Mouse (Mus musculus): ENCODE results near the gene Hist1h2bg.
"Not testable (repeated sequence)": the region's sequence is repeated elsewhere in the genome, so short reads cannot be mapped to it uniquely, and the experiment has no call there.

Hist1h2bg gene

GRCm38 (mm10) chr13:23538249-23538648 lies 32.9 kb upstream of the Hist1h2bg start:
- no peak for DNase-seq (ENCODE audit: low spot score in 2 of 2)

- not testable (repeated sequence) for DNase-seq (ENCODE audit: low spot score in 2 of 2)
These were observed 31.4 kb upstream of the Hist1h2bg start for GRCm38 (mm10) chr13:23539821-23540220.

GRCm38 (mm10) chr13:23541497-23541896 lies 29.7 kb upstream of the Hist1h2bg start:
- DNase-seq (ENCODE audit: low spot score in 2 of 2) = no peak

GRCm38 (mm10) chr13:23542225-23542980 lies 28.8 kb upstream of the Hist1h2bg start:
- DNase-seq (ENCODE audit: low spot score in 2 of 2) = peak in 1 of 2 experiments; percentile 54

GRCm38 (mm10) chr13:23542999-23543607 lies 28.1 kb upstream of the Hist1h2bg start, which contains the start of gene Hist1h2bh:
Gene Hist1h2bh (minus strand): TSS chr13:23543392.
- DNase-seq (ENCODE audit: low spot score in 2 of 2) = peak; percentile 78 to 87

- peak; percentile 81 to 87 for DNase-seq (ENCODE audit: low spot score in 2 of 2)
These were observed 27.0 kb upstream of the Hist1h2bg start, which contains the start of gene Hist1h3f for GRCm38 (mm10) chr13:23543965-23544786. Gene Hist1h3f (plus strand): TSS chr13:23544052.

GRCm38 (mm10) chr13:23544787-23545120 lies 26.4 kb upstream of the Hist1h2bg start:
- DNase-seq (ENCODE audit: low spot score in 2 of 2) = peak in 1 of 2 experiments; percentile 63

- DNase-seq (ENCODE audit: low spot score in 2 of 2) = peak in 1 of 2 experiments; percentile 17
These were observed 24.5 kb upstream of the Hist1h2bg start for GRCm38 (mm10) chr13:23546694-23547093.

GRCm38 (mm10) chr13:23550761-23551145 lies 20.4 kb upstream of the Hist1h2bg start:
- peak; percentile 23 to 36 for DNase-seq (ENCODE audit: low spot score in 2 of 2)

GRCm38 (mm10) chr13:23551146-23551834 lies 19.9 kb upstream of the Hist1h2bg start, which contains the start of gene Hist1h4f:
Gene Hist1h4f (minus strand): TSS chr13:23551648.
- DNase-seq (ENCODE audit: low spot score in 2 of 2) = peak; percentile 92 to 97

- DNase-seq (ENCODE audit: low spot score in 2 of 2) = peak; percentile 36 to 53
These were observed 19.0 kb upstream of the Hist1h2bg start for GRCm38 (mm10) chr13:23551931-23552914.

- DNase-seq (ENCODE audit: low spot score in 2 of 2) = no peak
These were observed 18.2 kb upstream of the Hist1h2bg start, which contains the start of gene Hist1h1d for GRCm38 (mm10) chr13:23552962-23553361. Gene Hist1h1d (plus strand): TSS chr13:23553262.

GRCm38 (mm10) chr13:23554393-23554792 lies 16.8 kb upstream of the Hist1h2bg start:
- no peak for DNase-seq (ENCODE audit: low spot score in 2 of 2)

GRCm38 (mm10) chr13:23554925-23555838 lies 16.0 kb upstream of the Hist1h2bg start:
- peak; percentile 93 to 96 for DNase-seq (ENCODE audit: low spot score in 2 of 2)

GRCm38 (mm10) chr13:23555839-23556416 lies 15.3 kb upstream of the Hist1h2bg start:
- peak; percentile 77 to 78 for DNase-seq (ENCODE audit: low spot score in 2 of 2)

GRCm38 (mm10) chr13:23556906-23557305 lies 14.3 kb upstream of the Hist1h2bg start:
- no peak for DNase-seq (ENCODE audit: low spot score in 2 of 2)

GRCm38 (mm10) chr13:23560699-23561098 lies 10.5 kb upstream of the Hist1h2bg start:
- not testable (repeated sequence) for DNase-seq (ENCODE audit: low spot score in 2 of 2)

GRCm38 (mm10) chr13:23561531-23561882 lies 9.7 kb upstream of the Hist1h2bg start:
- not testable (repeated sequence) for DNase-seq (ENCODE audit: low spot score in 2 of 2)

All from spleen, postnatal 10 days (tissue).